13 mouse cellular contexts compared by ENCODE assay signal in genomic region chr8:83769720-83770119, GRCm38 (mm10).
"Had no signal": no experiment of that assay in that cellular context is flagged by ENCODE, and none has a peak within 500 bp of the region (broad histone marks: within the 10 kb centered on the region; RNA-seq: fewer than 3 reads in every experiment).

No protein-coding gene starts in this region.

- H3K27me3 ChIP-seq: liver, embryonic 13.5 days; midbrain, embryonic 15.5 days had no signal

- H3K36me3 ChIP-seq: limb, embryonic 12.5 days; liver, embryonic 13.5 days; midbrain, embryonic 10.5 days; midbrain, embryonic 15.5 days; neural tube, embryonic 12.5 days had no signal

- H3K4me2 ChIP-seq: limb, embryonic 12.5 days; liver, embryonic 13.5 days; midbrain, embryonic 15.5 days; neural tube, embryonic 12.5 days had no signal

- H3K9ac ChIP-seq: limb, embryonic 12.5 days; liver, embryonic 13.5 days; liver, postnatal 0 days; midbrain, embryonic 15.5 days; neural tube, embryonic 12.5 days had no signal

- H3K27ac ChIP-seq: layer of hippocampus, adult 2 months; limb, embryonic 12.5 days; liver, embryonic 13.5 days; midbrain, embryonic 10.5 days; midbrain, embryonic 15.5 days; neural tube, embryonic 12.5 days had no signal

- ATAC-seq: liver, postnatal 0 days; midbrain, embryonic 15.5 days had no signal

- DNase-seq: kidney, adult 18-20 months; kidney, postnatal 10 days; kidney, postnatal 4 days; liver; liver, embryonic 13.5 days; liver, postnatal 0 days; lung, postnatal 14 days; thymus, postnatal 4 days had no signal

- H3K9me3 ChIP-seq: midbrain, embryonic 15.5 days; neural tube, embryonic 12.5 days had no signal

- H3K4me3 ChIP-seq: layer of hippocampus, adult 2 months; limb, embryonic 12.5 days; liver, embryonic 13.5 days; midbrain, embryonic 10.5 days; midbrain, embryonic 15.5 days; neural tube, embryonic 12.5 days had no signal
